Mouse (Mus musculus) fibroblast of lung, adult 2 months (primary cell): ENCODE data around the gene Gm14744.
"Not testable (repeated sequence)": the region's sequence is repeated elsewhere in the genome, so short reads cannot be mapped to it uniquely, and the experiment has no call there.

Source experiments
- DNase-seq: peaks from one replicate; pipeline ENCODE4 v3.0.0-alpha.2; 2011; ENCODE audit warnings: low read depth

The Gm14744 gene

GRCm38 (mm10) chrX:77864458-77864857, at the start of gene Gm14744:
Gene Gm14744 (plus strand): TSS chrX:77864758.
- DNase-seq, result not testable (repeated sequence)

- DNase-seq, result no peak
Observed at GRCm38 (mm10) chrX:77853523-77853922, 11.0 kb upstream of the Gm14744 start, which contains the start of gene Pbsn. Gene Pbsn (minus strand): TSS chrX:77853623.

GRCm38 (mm10) chrX:77880033-77880432, 15.5 kb downstream of the Gm14744 start:
- DNase-seq, result not testable (repeated sequence)
